Mouse (Mus musculus) gastrocnemius, adult 8-10 months (tissue): ENCODE data around the gene Cysrt1. TPM values are rescaled to one million over a fixed set of nuclear protein-coding genes. Genes with fewer than 3 reads are reported as not detected.
A peak's percentile ranks its signal among the peaks of the same experiment; 100 is the strongest.

Source experiments
- DNase-seq, 2 experiments: peaks; one replicate each; pipeline ENCODE4 v3.0.0; 2022; ENCODE audit warnings: low spot score in 2 of 2
- total RNA-seq, 4 experiments: library from RNA; stranded (reverse); gene quantifications; 2 replicates each; pipeline ENCODE4 v1.2.4; 2022

The Cysrt1 gene
- total RNA-seq, 4 experiments from 2014 or later = not detected

GRCm38 (mm10) chr2:25236614-25237013, 5.6 kb downstream of the Cysrt1 start, which contains the start of gene Rnf224:
Gene Rnf224 (minus strand): TSS chr2:25236787.
- DNase-seq = no peak

DNA sequence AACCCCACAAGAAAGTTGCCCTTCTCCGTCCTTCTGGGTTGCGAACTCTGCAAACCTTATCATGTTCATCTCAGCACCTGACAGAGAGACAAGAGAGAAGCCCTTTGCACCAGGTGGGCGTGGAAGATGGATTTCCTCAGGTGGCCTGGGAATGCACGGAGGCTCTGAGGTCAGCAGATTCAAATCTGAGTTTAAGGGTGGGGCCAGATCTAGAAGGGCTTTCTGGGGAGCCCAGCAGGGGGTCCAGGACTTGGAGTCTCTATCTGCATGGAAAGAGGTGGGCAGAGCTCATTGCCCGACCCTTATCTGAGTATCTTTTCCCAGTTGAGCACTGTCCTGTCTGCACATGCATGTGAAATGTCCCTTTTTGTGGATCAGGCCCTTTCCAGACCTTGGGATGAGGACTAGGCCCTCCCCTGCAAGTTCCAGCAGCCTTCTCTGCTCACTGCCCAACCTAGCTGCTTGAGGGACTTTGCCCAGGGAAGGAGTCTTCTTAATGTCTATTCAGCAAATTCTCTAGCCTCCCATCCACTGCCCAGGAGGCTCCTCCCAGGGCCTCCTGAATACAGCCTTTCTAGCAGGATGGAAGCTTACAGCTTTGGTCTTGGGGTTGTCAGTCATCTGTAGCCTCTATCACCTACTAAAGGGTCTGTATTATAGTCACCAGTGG, 7.6 kb downstream of the Cysrt1 start:
- no peak for DNase-seq

GRCm38 (mm10) chr2:25234050-25234449, 8.2 kb downstream of the Cysrt1 start, which contains the start of gene Slc34a3:
Gene Slc34a3 (minus strand): TSS chr2:25234364.
- no peak for DNase-seq

GRCm38 (mm10) chr2:25233421-25233820, 8.8 kb downstream of the Cysrt1 start:
- DNase-seq = no peak

DNA sequence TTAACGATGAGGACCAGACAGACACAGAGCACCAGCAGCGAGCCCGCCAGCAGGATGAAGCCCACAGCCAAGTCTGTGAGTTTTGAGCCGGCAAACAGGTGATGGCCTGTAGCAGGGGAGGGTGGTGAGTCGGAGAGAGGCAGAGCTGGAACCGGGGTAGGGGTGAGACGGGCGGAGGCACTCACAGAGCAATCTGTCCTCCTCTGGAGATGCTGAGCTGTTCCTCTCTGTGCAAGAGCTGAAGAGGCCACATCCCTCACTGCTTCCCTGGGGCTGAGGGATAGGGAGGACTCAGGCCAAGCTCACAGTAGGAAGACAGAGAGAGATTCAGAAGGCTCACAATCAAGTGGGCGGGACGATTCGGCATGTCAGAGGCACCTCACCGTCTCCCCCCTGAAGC, 11.2 kb downstream of the Cysrt1 start:
- DNase-seq = no peak

- no peak for DNase-seq
Observed at GRCm38 (mm10) chr2:25230581-25230980, 11.7 kb downstream of the Cysrt1 start.

GRCm38 (mm10) chr2:25229582-25229981, 12.7 kb downstream of the Cysrt1 start:
- no peak for DNase-seq

GRCm38 (mm10) chr2:25228995-25229530, 13.2 kb downstream of the Cysrt1 start:
- peak in 1 of 2 experiments; percentile 21 for DNase-seq

- peak; percentile 80 to 87 for DNase-seq
Observed at GRCm38 (mm10) chr2:25228431-25228889, 13.8 kb downstream of the Cysrt1 start.

DNA sequence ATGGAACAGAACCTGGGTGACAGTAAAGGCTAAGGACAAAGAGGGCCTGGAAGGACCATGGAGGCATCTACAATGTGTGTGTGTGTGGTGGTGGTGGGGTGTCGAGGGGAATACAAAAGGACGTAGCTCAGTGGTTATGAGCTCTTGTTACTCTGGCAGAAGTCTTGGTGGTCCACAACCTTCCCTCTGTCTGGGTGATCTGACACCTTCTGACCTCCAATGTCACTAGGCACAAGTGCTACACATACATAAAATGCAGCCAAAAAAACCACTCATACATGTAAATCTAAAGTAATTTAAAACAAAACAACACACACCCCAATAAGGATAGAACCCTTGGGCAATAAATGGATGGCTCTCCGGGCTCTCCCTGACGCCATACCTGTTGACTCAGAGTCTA, 14.8 kb downstream of the Cysrt1 start:
- no peak for DNase-seq

DNA sequence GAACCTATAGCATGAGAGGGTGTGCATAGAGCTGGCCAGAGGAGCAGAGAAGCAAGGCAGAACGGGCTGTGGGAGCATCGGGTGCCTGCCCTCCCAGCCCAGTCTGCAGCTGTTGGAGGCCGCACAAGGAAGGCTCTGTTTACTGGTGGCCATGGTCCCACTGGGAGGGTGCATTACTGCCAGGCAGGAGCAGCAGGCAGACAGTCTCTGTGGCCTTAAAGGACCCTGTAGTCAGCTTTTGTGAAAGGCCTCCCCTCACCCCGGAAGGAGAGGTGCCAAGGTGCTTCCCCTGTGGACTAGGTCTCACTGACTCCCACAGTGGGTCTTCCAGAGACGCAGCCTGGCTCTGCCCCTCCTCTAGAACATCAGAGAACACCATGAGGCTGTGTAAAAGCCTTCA, 15.4 kb downstream of the Cysrt1 start:
- peak; percentile 45 to 62 for DNase-seq

DNA sequence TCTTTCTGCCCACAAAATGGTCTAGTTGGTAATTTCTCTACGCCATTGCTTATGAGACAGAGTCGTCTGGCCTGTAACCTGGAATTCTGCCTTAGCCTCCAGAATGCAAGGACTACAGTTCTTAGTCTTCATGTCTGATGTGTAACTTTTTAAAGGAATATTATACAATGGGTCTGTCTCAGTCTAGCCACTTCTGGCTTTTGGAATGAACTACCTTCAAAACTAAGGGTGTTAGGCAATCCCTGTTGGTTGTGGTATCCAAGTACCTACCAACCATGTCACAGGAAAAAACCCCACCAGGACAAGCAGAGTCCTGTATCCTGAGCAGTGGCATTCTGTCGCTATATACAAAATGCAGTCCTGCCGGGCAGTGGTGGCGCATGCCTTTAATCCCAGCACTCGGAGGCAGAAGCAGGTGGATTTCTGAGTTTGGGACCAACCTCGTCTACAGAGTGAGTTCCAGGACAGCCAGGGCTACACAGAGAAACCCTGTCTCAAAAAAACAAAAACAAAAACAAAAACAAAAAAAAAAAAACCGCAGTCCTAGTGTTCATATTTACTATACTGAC, 16.4 kb downstream of the Cysrt1 start:
- no peak for DNase-seq

- DNase-seq = peak; percentile 99
Observed at GRCm38 (mm10) chr2:25224766-25225752, 17.2 kb downstream of the Cysrt1 start.

GRCm38 (mm10) chr2:25224492-25224765, 17.8 kb downstream of the Cysrt1 start, which contains the start of gene Tubb4b:
Gene Tubb4b (minus strand): TSS chr2:25224702.
- DNase-seq = no peak

DNA sequence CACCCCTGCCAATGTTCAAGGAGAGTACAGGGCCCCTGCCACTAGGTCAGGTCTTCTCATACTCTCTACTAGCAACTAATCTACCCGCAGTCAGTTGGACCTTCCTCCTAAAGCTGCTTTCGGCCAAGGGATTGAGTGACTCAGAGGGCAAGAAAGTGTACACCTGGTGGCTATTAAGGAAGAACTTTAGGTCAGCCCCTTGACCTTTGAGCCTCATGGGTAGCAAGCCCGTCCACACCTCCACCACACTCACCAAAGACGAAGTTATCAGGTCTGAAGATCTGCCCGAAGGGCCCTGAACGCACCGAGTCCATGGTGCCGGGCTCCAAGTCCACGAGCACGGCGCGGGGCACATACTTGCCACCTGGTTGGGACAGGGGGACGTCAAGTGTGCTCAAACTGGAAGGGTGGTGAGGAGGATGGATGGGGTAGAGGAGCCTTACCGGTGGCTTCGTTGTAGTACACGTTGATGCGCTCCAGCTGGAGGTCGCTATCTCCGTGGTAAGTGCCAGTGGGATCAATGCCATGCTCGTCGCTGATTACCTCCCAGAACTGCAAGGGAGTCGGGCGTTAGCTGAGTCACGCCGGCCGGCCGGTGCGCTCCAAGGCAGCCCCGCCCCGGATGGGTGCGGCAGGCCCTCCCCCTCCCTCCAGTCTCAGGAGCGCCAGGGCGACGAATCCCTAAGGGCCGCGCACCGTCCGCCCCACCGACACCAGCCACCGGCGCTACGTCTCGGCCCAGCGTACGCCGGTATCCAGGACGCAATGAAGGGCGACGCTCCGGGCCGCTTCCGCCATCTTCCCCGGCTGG, 18.4 kb downstream of the Cysrt1 start:
- DNase-seq = peak; percentile 80 to 87

DNA sequence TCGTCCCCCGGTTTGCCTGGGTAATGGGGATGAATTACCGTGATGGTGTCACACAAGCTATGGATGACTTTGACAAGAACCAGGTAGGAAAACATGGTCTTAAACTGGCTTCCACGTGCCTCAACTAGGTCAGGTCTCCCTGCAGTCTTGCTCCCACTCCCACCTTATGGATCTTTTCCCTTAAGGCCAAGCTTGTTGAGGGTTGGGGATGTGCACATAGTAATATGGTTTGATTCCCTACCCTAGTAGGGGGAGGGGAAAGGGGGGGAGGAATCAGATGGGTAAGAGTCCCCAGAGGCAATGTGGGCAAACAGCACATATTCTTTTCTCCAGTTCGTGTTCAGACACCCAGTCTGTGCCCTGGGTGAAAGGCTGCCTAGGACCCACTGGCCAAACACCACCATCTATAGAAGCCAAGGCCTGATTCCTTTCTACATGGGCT, 20.9 kb downstream of the Cysrt1 start:
- DNase-seq = no peak

DNA sequence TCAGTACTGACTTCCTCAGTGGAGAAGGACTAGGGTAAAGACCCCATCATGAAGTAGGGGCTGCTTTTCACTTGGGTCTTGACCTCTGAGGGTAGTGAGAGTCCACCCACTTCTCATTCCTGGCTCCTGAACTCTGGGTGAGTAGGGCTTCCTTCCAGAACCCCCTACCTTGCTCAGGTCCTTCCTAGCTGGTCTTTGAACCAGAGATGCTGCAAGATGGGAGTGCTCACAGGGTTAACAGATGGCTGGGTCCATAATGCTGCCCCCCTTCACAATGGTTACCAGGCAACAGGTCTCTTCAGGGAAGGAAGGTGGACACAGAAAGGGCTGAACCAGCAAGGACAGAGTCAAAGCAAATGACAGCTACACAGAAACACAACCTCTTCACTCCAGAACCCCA, 23.8 kb downstream of the Cysrt1 start, which contains the start of gene Fam166a:
Fam166a (plus strand) TSS at position 301 of the 400 bp plus-strand sequence.
- no peak for DNase-seq

DNA sequence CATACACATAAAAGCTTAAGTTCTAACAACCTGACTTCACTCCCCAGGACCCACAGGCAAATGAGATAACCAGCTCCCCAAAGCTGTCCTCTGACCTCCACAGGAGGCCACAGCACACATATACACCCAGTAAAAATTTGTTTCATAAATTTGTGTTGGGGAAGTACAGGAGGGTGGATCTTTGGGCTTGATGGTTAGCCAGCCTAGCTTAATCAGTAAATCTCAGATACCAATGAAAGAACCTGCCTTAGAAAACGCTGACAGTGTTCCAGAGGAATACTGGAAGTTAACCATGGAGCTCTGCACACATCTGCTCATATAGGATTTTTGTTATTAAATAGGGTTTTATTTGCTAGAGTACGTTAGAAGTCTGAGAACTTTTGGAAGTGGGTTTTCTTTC, 24.6 kb downstream of the Cysrt1 start:
- no peak for DNase-seq

DNA sequence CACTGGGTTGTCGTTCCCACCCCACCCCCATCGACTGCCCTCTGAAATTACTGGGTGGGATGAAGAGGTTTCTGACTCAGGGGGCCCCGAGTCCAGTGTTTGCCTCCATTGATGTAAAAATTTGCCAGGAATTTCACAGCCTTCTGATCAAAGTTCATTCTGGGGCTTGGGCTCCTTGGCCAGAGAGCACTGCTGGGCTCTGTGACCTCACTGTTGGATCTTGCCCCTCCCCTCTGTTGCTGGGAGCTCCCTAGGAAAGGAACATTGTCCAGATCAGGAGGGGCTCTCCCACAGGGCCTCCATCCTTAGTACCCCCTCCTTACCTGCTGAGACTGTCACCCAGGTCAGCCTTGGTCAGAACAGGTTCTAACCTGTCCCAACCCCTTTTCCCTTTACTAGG, 27.8 kb downstream of the Cysrt1 start, which contains the start of gene Stpg3:
Stpg3 (minus strand) TSS at position 194 of the 400 bp plus-strand sequence.
- no peak for DNase-seq

DNA sequence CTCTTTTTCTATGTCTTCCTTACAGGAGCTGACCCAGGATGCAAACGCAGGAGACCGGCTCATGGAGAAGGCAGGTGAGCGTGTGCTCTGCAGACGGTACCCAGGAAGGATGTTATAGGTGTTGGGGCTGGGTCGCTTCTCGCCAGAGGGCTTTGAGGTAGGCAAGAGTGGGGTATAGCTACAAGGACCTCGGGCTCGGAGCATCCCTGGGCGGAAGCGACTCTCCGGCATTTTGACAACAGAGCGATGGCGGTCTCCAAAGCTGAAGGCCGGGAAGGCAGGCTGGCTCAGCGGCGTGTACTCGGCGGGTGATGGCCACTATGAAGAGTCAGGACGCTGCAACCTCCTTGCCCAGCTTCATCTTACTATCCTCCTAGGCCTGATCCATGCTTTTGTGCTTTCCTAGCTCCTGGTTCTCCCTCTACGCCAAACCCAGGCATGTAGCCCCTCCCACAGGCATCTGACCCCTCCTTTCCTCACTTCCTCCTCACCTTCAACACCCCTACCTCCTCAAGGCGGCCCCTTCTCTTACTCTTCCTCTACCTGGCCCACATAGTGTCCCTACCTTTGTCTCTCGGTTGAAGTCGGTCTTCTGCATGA, 28.9 kb downstream of the Cysrt1 start:
- DNase-seq = no peak
